Mouse (Mus musculus): ENCODE data around the gene Gm44579. TPM values are rescaled to one million over a fixed set of nuclear protein-coding genes. Genes with fewer than 3 reads are reported as not detected.
A peak's percentile ranks its signal among the peaks of the same experiment; 100 is the strongest.

The Gm44579 gene
- polyA plus RNA-seq, 2 experiments from 2014 or later, result not detected

- ATAC-seq, result peak; percentile 98
Measured at GRCm38 (mm10) chr15:98167645-98168621, 52.8 kb downstream of the Gm44579 start.

GRCm38 (mm10) chr15:98166963-98167644 is 53.7 kb downstream of the Gm44579 start, which contains the start of gene Ccdc184:
TSS of gene Ccdc184 (plus strand) at chr15:98167158.
- no peak for ATAC-seq

GRCm38 (mm10) chr15:98165525-98165924 is 55.3 kb downstream of the Gm44579 start, which contains the start of gene Asb8:
TSS of gene Asb8 (minus strand) at chr15:98165625.
- no peak for ATAC-seq

- ATAC-seq, result no peak
Measured at GRCm38 (mm10) chr15:98162561-98162960, 58.2 kb downstream of the Gm44579 start.

GRCm38 (mm10) chr15:98161026-98161805 is 59.6 kb downstream of the Gm44579 start:
- ATAC-seq, result no peak

GRCm38 (mm10) chr15:98157253-98157652 is 63.5 kb downstream of the Gm44579 start:
- no peak for ATAC-seq

GRCm38 (mm10) chr15:98155944-98156343 is 64.8 kb downstream of the Gm44579 start:
- no peak for ATAC-seq

- no peak for ATAC-seq
Measured at GRCm38 (mm10) chr15:98155272-98155671, 65.5 kb downstream of the Gm44579 start.

GRCm38 (mm10) chr15:98154631-98155030 is 66.1 kb downstream of the Gm44579 start:
- no peak for ATAC-seq

GRCm38 (mm10) chr15:98154146-98154545 is 66.6 kb downstream of the Gm44579 start:
- ATAC-seq, result no peak

GRCm38 (mm10) chr15:98153625-98154024 is 67.2 kb downstream of the Gm44579 start:
- peak; percentile 84 for ATAC-seq

GRCm38 (mm10) chr15:98152916-98153315 is 67.9 kb downstream of the Gm44579 start:
- ATAC-seq, result no peak

GRCm38 (mm10) chr15:98149166-98149602 is 71.6 kb downstream of the Gm44579 start:
- no peak for ATAC-seq

GRCm38 (mm10) chr15:98148356-98148755 is 72.4 kb downstream of the Gm44579 start:
- no peak for ATAC-seq

- ATAC-seq, result peak; percentile 96
Measured at GRCm38 (mm10) chr15:98145559-98146181, 75.1 kb downstream of the Gm44579 start.

- peak; percentile 46 for ATAC-seq
Measured at GRCm38 (mm10) chr15:98144861-98145507, 75.8 kb downstream of the Gm44579 start.

GRCm38 (mm10) chr15:98142515-98142914 is 78.3 kb downstream of the Gm44579 start:
- no peak for ATAC-seq

GRCm38 (mm10) chr15:98140809-98141208 is 80.0 kb downstream of the Gm44579 start:
- no peak for ATAC-seq

- no peak for ATAC-seq
Measured at GRCm38 (mm10) chr15:98139763-98140162, 81.0 kb downstream of the Gm44579 start.

GRCm38 (mm10) chr15:98136871-98137270 is 83.9 kb downstream of the Gm44579 start:
- ATAC-seq, result no peak
